Mouse (Mus musculus): ENCODE measurements at regions not wholly inside any gene's neighbourhood (a gene's known extent, or its start where the extent isn't known, plus 50 kb on each side); places are given as distances from the start of the nearest gene placed in this dataset.
A peak's percentile ranks its signal among the peaks of the same experiment; 100 is the strongest.

- ATAC-seq (ENCODE audit: insufficient read depth, low FRiP score, low TSS enrichment) (no peak), DNase-seq (ENCODE audit: low spot score) (no peak)
- H3K9ac ChIP-seq (ENCODE audit: low read length) = no peak overlapping the region
- H3K9me3 ChIP-seq (ENCODE audit: control insufficient read depth, low read length) = no peaks in the 10 kb centered on the region
- no peak overlapping the region for H3K4me3 ChIP-seq (ENCODE audit: low read depth, low read length)
- peaks cover 19% of the 10 kb centered on the region for H3K27me3 ChIP-seq (ENCODE audit: control insufficient read depth, insufficient read depth, low read length)
- peaks cover 19% of the 10 kb centered on the region for H3K4me1 ChIP-seq (ENCODE audit: control insufficient read depth, insufficient read depth, low read length)
- H3K4me2 ChIP-seq (ENCODE audit: low read depth) = no peak overlapping the region
- no peak overlapping the region for H3K27ac ChIP-seq (ENCODE audit: low read depth, low read length)
- WGBS = 39% methylated on average over 6 of the region's 6 CpGs
- no peaks in the 10 kb centered on the region for H3K36me3 ChIP-seq (ENCODE audit: control insufficient read depth, insufficient read depth, low read length)
Observed at GRCm38 (mm10) chr9:35328503-35328902, 60.8 kb downstream of the Rpusd4 start.

- no peak for DNase-seq (ENCODE audit: low spot score)
- Histone ChIP-seq H3K9me3 (ENCODE audit: control insufficient read depth, low read length) (no peaks in the 10 kb centered on the region), H3K4me2 (ENCODE audit: low read depth) (no peak overlapping the region), H3K27me3 (ENCODE audit: control insufficient read depth, insufficient read depth, low read length) (peaks cover 22% of the 10 kb centered on the region), H3K27ac (ENCODE audit: low read depth, low read length) (no peak overlapping the region), H3K9ac (ENCODE audit: low read length) (no peak overlapping the region), H3K36me3 (ENCODE audit: control insufficient read depth, insufficient read depth, low read length) (no peaks in the 10 kb centered on the region), H3K4me3 (ENCODE audit: low read depth, low read length) (no peak overlapping the region), H3K4me1 (ENCODE audit: control insufficient read depth, insufficient read depth, low read length) (peaks cover 21% of the 10 kb centered on the region)
- 75% methylated on average over 2 of the region's 2 CpGs for WGBS
- ATAC-seq (ENCODE audit: insufficient read depth, low FRiP score, low TSS enrichment) = no peak
Observed at GRCm38 (mm10) chr9:35330386-35330785, 62.7 kb downstream of the Rpusd4 start.

- Histone ChIP-seq H3K9me3 (ENCODE audit: control insufficient read depth, low read length) (no peaks in the 10 kb centered on the region), H3K4me1 (ENCODE audit: control insufficient read depth, insufficient read depth, low read length) (peaks cover 28% of the 10 kb centered on the region), H3K4me2 (ENCODE audit: low read depth) (no peak overlapping the region), H3K27me3 (ENCODE audit: control insufficient read depth, insufficient read depth, low read length) (peaks cover 22% of the 10 kb centered on the region), H3K27ac (ENCODE audit: low read depth, low read length) (peak overlapping the region; percentile 58; the same call in 1 of the 2 replicates), H3K36me3 (ENCODE audit: control insufficient read depth, insufficient read depth, low read length) (no peaks in the 10 kb centered on the region), H3K9ac (ENCODE audit: low read length) (no peak overlapping the region), H3K4me3 (ENCODE audit: low read depth, low read length) (no peak overlapping the region)
- ATAC-seq (ENCODE audit: insufficient read depth, low FRiP score, low TSS enrichment) = peak; percentile 94
- DNase-seq (ENCODE audit: low spot score) = peak; percentile 83
- WGBS = 9% methylated on average over 7 of the region's 7 CpGs
Observed at GRCm38 (mm10) chr9:35331241-35331680, 63.6 kb downstream of the Rpusd4 start.

GRCm38 (mm10) chr9:35332688-35333630 is 65.3 kb downstream of the Rpusd4 start:
- no peak for DNase-seq (ENCODE audit: low spot score)

GRCm38 (mm10) chr9:35333631-35334005 is 66.0 kb downstream of the Rpusd4 start:
- Histone ChIP-seq H3K27me3 (ENCODE audit: control insufficient read depth, insufficient read depth, low read length) (peaks cover 12% of the 10 kb centered on the region; the same call in 1 of the 2 replicates), H3K9me3 (ENCODE audit: control insufficient read depth, low read length) (no peaks in the 10 kb centered on the region), H3K4me1 (ENCODE audit: control insufficient read depth, insufficient read depth, low read length) (peaks cover 33% of the 10 kb centered on the region), H3K9ac (ENCODE audit: low read length) (no peak overlapping the region), H3K27ac (ENCODE audit: low read depth, low read length) (no peak overlapping the region), H3K4me3 (ENCODE audit: low read depth, low read length) (no peak overlapping the region), H3K36me3 (ENCODE audit: control insufficient read depth, insufficient read depth, low read length) (no peaks in the 10 kb centered on the region), H3K4me2 (ENCODE audit: low read depth) (no peak overlapping the region)
- WGBS = 73% methylated on average over 8 of the region's 8 CpGs
- ATAC-seq (ENCODE audit: insufficient read depth, low FRiP score, low TSS enrichment) = no peak
- no peak for DNase-seq (ENCODE audit: low spot score)

More at GRCm38 (mm10) chr9:35332688-35333630, 65.3 kb downstream of the Rpusd4 start:
- 72% methylated on average over 11 of the region's 11 CpGs for whole genome bisulfite sequencing
- H3K36me3 ChIP-seq (ENCODE audit: control insufficient read depth, insufficient read depth, low read length) = no peaks in the 10 kb centered on the region
- no peaks in the 10 kb centered on the region for H3K9me3 ChIP-seq (ENCODE audit: control insufficient read depth, low read length)
- H3K4me1 ChIP-seq (ENCODE audit: control insufficient read depth, insufficient read depth, low read length) = peaks cover 33% of the 10 kb centered on the region
- no peak overlapping the region for H3K27ac ChIP-seq (ENCODE audit: low read depth, low read length)
- H3K4me2 ChIP-seq (ENCODE audit: low read depth) = no peak overlapping the region
- H3K4me3 ChIP-seq (ENCODE audit: low read depth, low read length) = no peak overlapping the region
- no peak for ATAC-seq (ENCODE audit: insufficient read depth, low FRiP score, low TSS enrichment)
- peaks cover 14% of the 10 kb centered on the region; the same call in 1 of the 2 replicates for H3K27me3 ChIP-seq (ENCODE audit: control insufficient read depth, insufficient read depth, low read length)
- H3K9ac ChIP-seq (ENCODE audit: low read length) = no peak overlapping the region

GRCm38 (mm10) chr9:35334536-35334935 is 66.9 kb downstream of the Rpusd4 start:
- H3K4me1 ChIP-seq (ENCODE audit: control insufficient read depth, insufficient read depth, low read length) = peaks cover 33% of the 10 kb centered on the region
- no peak overlapping the region for H3K4me3 ChIP-seq (ENCODE audit: low read depth, low read length)
- H3K9me3 ChIP-seq (ENCODE audit: control insufficient read depth, low read length) = no peaks in the 10 kb centered on the region
- H3K27ac ChIP-seq (ENCODE audit: low read depth, low read length) = no peak overlapping the region
- no peaks in the 10 kb centered on the region for H3K36me3 ChIP-seq (ENCODE audit: control insufficient read depth, insufficient read depth, low read length)
- H3K9ac ChIP-seq (ENCODE audit: low read length) = no peak overlapping the region
- no peak for DNase-seq (ENCODE audit: low spot score)
- 73% methylated on average over 5 of the region's 5 CpGs for WGBS
- no peak overlapping the region for H3K4me2 ChIP-seq (ENCODE audit: low read depth)
- no peak for ATAC-seq (ENCODE audit: insufficient read depth, low FRiP score, low TSS enrichment)
- peaks cover 5% of the 10 kb centered on the region; the same call in 1 of the 2 replicates for H3K27me3 ChIP-seq (ENCODE audit: control insufficient read depth, insufficient read depth, low read length)

- Histone ChIP-seq H3K4me2 (ENCODE audit: low read depth) (no peak overlapping the region), H3K36me3 (ENCODE audit: control insufficient read depth, insufficient read depth, low read length) (no peaks in the 10 kb centered on the region), H3K9me3 (ENCODE audit: control insufficient read depth, low read length) (no peaks in the 10 kb centered on the region), H3K27ac (ENCODE audit: low read depth, low read length) (no peak overlapping the region), H3K4me3 (ENCODE audit: low read depth, low read length) (no peak overlapping the region), H3K27me3 (ENCODE audit: control insufficient read depth, insufficient read depth, low read length) (peaks cover 2% of the 10 kb centered on the region; the same call in 1 of the 2 replicates), H3K4me1 (ENCODE audit: control insufficient read depth, insufficient read depth, low read length) (peaks cover 29% of the 10 kb centered on the region), H3K9ac (ENCODE audit: low read length) (no peak overlapping the region)
- ATAC-seq (ENCODE audit: insufficient read depth, low FRiP score, low TSS enrichment) = no peak
- DNase-seq (ENCODE audit: low spot score) = no peak
- WGBS = 86% methylated on average over 3 of the region's 3 CpGs
Observed at GRCm38 (mm10) chr9:35335181-35335580, 67.5 kb downstream of the Rpusd4 start.

- ATAC-seq (ENCODE audit: insufficient read depth, low FRiP score, low TSS enrichment) = no peak
Observed at GRCm38 (mm10) chr9:35335888-35336700, 68.4 kb downstream of the Rpusd4 start.

More at GRCm38 (mm10) chr9:35335888-35336700, 68.4 kb downstream of the Rpusd4 start:
- no peak overlapping the region for H3K27ac ChIP-seq (ENCODE audit: low read depth, low read length)
- peaks cover 2% of the 10 kb centered on the region; the same call in 1 of the 2 replicates for H3K27me3 ChIP-seq (ENCODE audit: control insufficient read depth, insufficient read depth, low read length)
- H3K9ac ChIP-seq (ENCODE audit: low read length) = no peak overlapping the region
- H3K4me3 ChIP-seq (ENCODE audit: low read depth, low read length) = no peak overlapping the region
- no peaks in the 10 kb centered on the region for H3K9me3 ChIP-seq (ENCODE audit: control insufficient read depth, low read length)
- peaks cover 23% of the 10 kb centered on the region for H3K4me1 ChIP-seq (ENCODE audit: control insufficient read depth, insufficient read depth, low read length)
- H3K36me3 ChIP-seq (ENCODE audit: control insufficient read depth, insufficient read depth, low read length) = no peaks in the 10 kb centered on the region
- peak; percentile 17 for DNase-seq (ENCODE audit: low spot score)
- whole genome bisulfite sequencing = 64% methylated on average over 15 of the region's 15 CpGs
- no peak overlapping the region for H3K4me2 ChIP-seq (ENCODE audit: low read depth)
